Mouse (Mus musculus): ENCODE results near the gene Mterf2. TPM values are rescaled to one million over a fixed set of nuclear protein-coding genes. Genes with fewer than 3 reads are reported as not detected.

Gene Mterf2
- 0.57 and 5.1 TPM in 2 replicates for polyA plus RNA-seq (2012; rRNA removed; ENCODE audit: low replicate concordance)

GRCm38 (mm10) chr10:85127395-85128287 is at the start of gene Mterf2:
TSS of gene Mterf2 (minus strand) at chr10:85128027.

GRCm38 (mm10) chr10:85102247-85103084 is 25.4 kb downstream of the Mterf2 start, which contains the start of the genes Fhl4 and Tmem263:
TSS of gene Fhl4 (minus strand) at chr10:85102495.
TSS of gene Tmem263 (plus strand) at chr10:85102627.

Other genes starting within 250 kb of the Mterf2 start
- gene Ric8b, start 210.4 kb downstream of the Mterf2 start, polyA plus RNA-seq (2012; rRNA removed; ENCODE audit: low replicate concordance) = 9.9 and 24.6 TPM in 2 replicates
- 0.12 and 0.62 TPM in 2 replicates for gene Fhl4, start 25.5 kb downstream of the Mterf2 start, polyA plus RNA-seq (2012; rRNA removed; ENCODE audit: low replicate concordance)
- gene Tmem263, start 25.4 kb downstream of the Mterf2 start, polyA plus RNA-seq (2012; rRNA removed; ENCODE audit: low replicate concordance) = 4.3 and 9.3 TPM in 2 replicates
- 3.7 and 9.7 TPM in 2 replicates for gene Cry1, start 57.0 kb upstream of the Mterf2 start, polyA plus RNA-seq (2012; rRNA removed; ENCODE audit: low replicate concordance)